Mouse (Mus musculus): Measurements from ENCODE around the gene Diexf.

Diexf gene

GRCm38 (mm10) chr1:193138087-193138486 is 8.0 kb upstream of the Diexf start:
- DNase-seq = no peak

GRCm38 (mm10) chr1:193133726-193134125 is 3.7 kb upstream of the Diexf start:
- DNase-seq = no peak

GRCm38 (mm10) chr1:193132385-193132784 is 2.3 kb upstream of the Diexf start:
- DNase-seq = no peak

- DNase-seq = no peak
Measured at GRCm38 (mm10) chr1:193131311-193131948, 1.4 kb upstream of the Diexf start.

- DNase-seq = no peak
Measured at GRCm38 (mm10) chr1:193130839-193131238, 767 bp upstream of the Diexf start.

GRCm38 (mm10) chr1:193130456-193130825 is 369 bp upstream of the Diexf start:
- no peak for DNase-seq

- no peak for DNase-seq
Measured at GRCm38 (mm10) chr1:193129321-193129720, 751 bp downstream of the Diexf start.

GRCm38 (mm10) chr1:193128055-193128454 is 2.0 kb downstream of the Diexf start:
- no peak for DNase-seq

GRCm38 (mm10) chr1:193125835-193126234 is 4.2 kb downstream of the Diexf start:
- DNase-seq = no peak

GRCm38 (mm10) chr1:193123290-193123689 is 6.8 kb downstream of the Diexf start:
- DNase-seq = no peak

- DNase-seq = no peak
Measured at GRCm38 (mm10) chr1:193122793-193123192, 7.3 kb downstream of the Diexf start.

GRCm38 (mm10) chr1:193112093-193112492 is 18.0 kb downstream of the Diexf start:
- DNase-seq = no peak

GRCm38 (mm10) chr1:193102996-193103395 is 27.1 kb downstream of the Diexf start:
- no peak for DNase-seq

- DNase-seq = no peak
Measured at GRCm38 (mm10) chr1:193102556-193102955, 27.5 kb downstream of the Diexf start.

GRCm38 (mm10) chr1:193102029-193102428 is 28.0 kb downstream of the Diexf start:
- no peak for DNase-seq

- no peak for DNase-seq
Measured at GRCm38 (mm10) chr1:193098946-193099345, 31.1 kb downstream of the Diexf start.

- DNase-seq = no peak
Measured at GRCm38 (mm10) chr1:193093596-193093995, 36.5 kb downstream of the Diexf start.

GRCm38 (mm10) chr1:193092771-193093170 is 37.3 kb downstream of the Diexf start:
- DNase-seq = no peak

- DNase-seq = no peak
Measured at GRCm38 (mm10) chr1:193090894-193091293, 39.2 kb downstream of the Diexf start.

- DNase-seq = peak in 1 of 2 experiments; percentile 37
Measured at GRCm38 (mm10) chr1:193090211-193090871, 39.7 kb downstream of the Diexf start.

- DNase-seq = no peak
Measured at GRCm38 (mm10) chr1:193089683-193090082, 40.4 kb downstream of the Diexf start.

GRCm38 (mm10) chr1:193089211-193089610 is 40.9 kb downstream of the Diexf start:
- DNase-seq = no peak

- peak; percentile 43 to 85 for DNase-seq
Measured at GRCm38 (mm10) chr1:193086842-193087476, 43.1 kb downstream of the Diexf start.
